Comparison of ENCODE assay signal across 8 mouse cellular contexts in the genomic region with DNA sequence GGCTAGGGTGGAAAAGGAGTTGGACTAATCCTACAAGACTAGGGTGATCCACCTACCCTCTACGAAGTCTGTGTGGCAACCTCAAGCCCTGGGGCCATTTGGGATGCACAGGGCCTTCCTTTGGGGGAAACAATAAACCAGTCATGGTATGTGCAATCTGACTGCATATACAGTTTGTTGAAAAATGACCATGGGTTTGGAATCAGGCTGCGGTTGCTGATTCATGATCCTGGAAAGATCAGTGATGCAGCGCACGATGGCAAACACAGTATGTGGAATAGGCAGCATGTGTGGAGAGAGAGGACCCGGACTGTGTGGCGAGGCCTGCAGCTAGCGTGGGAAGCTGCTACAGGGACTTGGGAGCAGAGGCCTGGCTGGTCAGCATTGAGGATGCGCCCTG. TPM values are rescaled to one million over a fixed set of nuclear protein-coding genes. Genes with fewer than 3 reads are reported as not detected.
DNase-seq lines count a peak whose midpoint lies in the region; ATAC-seq and TF ChIP-seq lines count a peak whose summit lies in the region.
"Had no signal": no experiment of that assay in that cellular context is flagged by ENCODE, and none has a peak within 500 bp of the region (broad histone marks: within the 10 kb centered on the region; RNA-seq: fewer than 3 reads in every experiment).

No protein-coding gene starts in this region.

- 0 out of 2 replicates have a peak overlapping the region, but pooled peaks have one; percentile 25 for H3K4me2 ChIP-seq in kidney, postnatal 0 days (ENCODE audit: low read length)
- no peak overlapping the region for H3K4me2 ChIP-seq in embryonic facial prominence, embryonic 15.5 days (replicated peaks)
- H3K4me2 ChIP-seq in liver, embryonic 13.5 days: peak overlapping the region; percentile 58

- peaks cover 4% of the 10 kb centered on the region; the same call in 1 of the 2 replicates for H3K36me3 ChIP-seq in kidney, postnatal 0 days (ENCODE audit: insufficient read depth, low read length)
- peaks cover 56% of the 10 kb centered on the region for H3K36me3 ChIP-seq in embryonic facial prominence, embryonic 15.5 days
- H3K36me3 ChIP-seq in liver, embryonic 13.5 days: 0 out of 2 replicates have a peak, but pooled peaks cover 13% of the 10 kb centered on the region

- no peak for DNase-seq in kidney, postnatal 0 days (ENCODE audit: low spot score)
- no peak for DNase-seq in kidney, adult 18-20 months
- no peak for DNase-seq in liver, embryonic 13.5 days
- DNase-seq in thymus, postnatal 36 days: no peak
- no peak for DNase-seq in gastrocnemius, adult 8-10 months (ENCODE audit: low spot score in 2 of 2)

- no peak overlapping the region for H3K9ac ChIP-seq in kidney, postnatal 0 days (ENCODE audit: low read depth, low read length)
- no peak overlapping the region for H3K9ac ChIP-seq in embryonic facial prominence, embryonic 15.5 days
- H3K9ac ChIP-seq in liver, embryonic 13.5 days: peak overlapping the region; percentile 68

- ATAC-seq in kidney, postnatal 0 days (replicated peaks; ENCODE audit: low FRiP score, low read depth): no peak
- ATAC-seq in embryonic facial prominence, embryonic 15.5 days (ENCODE audit: insufficient number of reproducible peaks, low FRiP score, low TSS enrichment, low read depth): no peak
- ATAC-seq in liver, embryonic 13.5 days (ENCODE audit: low read depth): 0 out of 2 replicates have a peak, but pooled peaks have one; percentile 2
- ATAC-seq: forebrain, embryonic 14.5 days had no signal

- H3K4me1 ChIP-seq in kidney, postnatal 0 days (replicated peaks; ENCODE audit: insufficient read depth, low read length): peaks cover 70% of the 10 kb centered on the region
- peaks cover 59% of the 10 kb centered on the region for H3K4me1 ChIP-seq in brown adipose tissue, adult 24 weeks (ENCODE audit: control insufficient read depth, insufficient read depth, insufficient read length, low read length)
- peaks cover 36% of the 10 kb centered on the region for H3K4me1 ChIP-seq in embryonic facial prominence, embryonic 15.5 days
- peaks cover 81% of the 10 kb centered on the region for H3K4me1 ChIP-seq in liver, embryonic 13.5 days (replicated peaks)

- H3K27me3 ChIP-seq in kidney, postnatal 0 days (ENCODE audit: insufficient read depth, low read length): no peaks in the 10 kb centered on the region
- no peaks in the 10 kb centered on the region for H3K27me3 ChIP-seq in embryonic facial prominence, embryonic 15.5 days
- no peaks in the 10 kb centered on the region for H3K27me3 ChIP-seq in liver, embryonic 13.5 days

- TF ChIP-seq CTCF in kidney, postnatal 0 days (IDR thresholded peaks at IDR 0.05; ENCODE audit: low read depth): no peak

- peak overlapping the region; percentile 96 for H3K27ac ChIP-seq in kidney, postnatal 0 days
- H3K27ac ChIP-seq in brown adipose tissue, adult 24 weeks (replicated peaks; ENCODE audit: low read depth, low read length): peak overlapping the region; percentile 72
- peak overlapping the region; percentile 77 for H3K27ac ChIP-seq in embryonic facial prominence, embryonic 15.5 days (replicated peaks)
- H3K27ac ChIP-seq in liver, embryonic 13.5 days: peak overlapping the region; percentile 93

- H3K4me3 ChIP-seq in kidney, postnatal 0 days (replicated peaks; ENCODE audit: low read depth, low read length): no peak overlapping the region
- no peak overlapping the region for H3K4me3 ChIP-seq in brown adipose tissue, adult 24 weeks (ENCODE audit: insufficient read depth, low read depth, low read length)
- H3K4me3 ChIP-seq in embryonic facial prominence, embryonic 15.5 days (replicated peaks): no peak overlapping the region
- 0 out of 2 replicates have a peak overlapping the region, but pooled peaks have one; percentile 6 for H3K4me3 ChIP-seq in liver, embryonic 13.5 days (replicated peaks)

- 76% methylated on average over 8 of the region's 8 CpGs for WGBS in kidney, postnatal 0 days
- WGBS in embryonic facial prominence, embryonic 15.5 days: 80% methylated on average over 8 of the region's 8 CpGs
- 53% methylated on average over 8 of the region's 8 CpGs for WGBS in liver, embryonic 13.5 days (ENCODE audit: insufficient replicate concordance)

- no peaks in the 10 kb centered on the region for H3K9me3 ChIP-seq in kidney, postnatal 0 days (replicated peaks; ENCODE audit: low read length)
- no peaks in the 10 kb centered on the region for H3K9me3 ChIP-seq in embryonic facial prominence, embryonic 15.5 days (replicated peaks)
- no peaks in the 10 kb centered on the region for H3K9me3 ChIP-seq in liver, embryonic 13.5 days (replicated peaks)

RNA-seq across cellular contexts. Expression of gene Trim8, which starts 45.9 kb away (rescaled TPM):
- 27.8 and 30.5 TPM in 2 replicates for polyA plus RNA-seq in kidney, postnatal 0 days (2015; fragmentation: Nextera tagmentation; extraction: Ambion mirVana)
- polyA plus RNA-seq in brown adipose tissue, adult 24 weeks (2012; ENCODE audit: insufficient read depth, insufficient read length, missing spikeins): 12.4 and 17.4 TPM in 2 replicates
- polyA plus RNA-seq in embryonic facial prominence, embryonic 15.5 days (2015; fragmentation: Nextera tagmentation; extraction: Ambion mirVana): 20.7 and 21.7 TPM in 2 replicates
- 9.1 and 9.2 TPM in 2 replicates for polyA plus RNA-seq in liver, embryonic 13.5 days (2015; fragmentation: Nextera tagmentation; extraction: Ambion mirVana)
- total RNA-seq in gastrocnemius, adult 8-10 months (2022): 10 to 100 TPM; 22.0 to 24.0 (median 22.7) TPM

RNA-seq across cellular contexts. Expression of gene Sufu, which starts 58.9 kb away (rescaled TPM):
- 30.6 and 33.0 TPM in 2 replicates for polyA plus RNA-seq in kidney, postnatal 0 days (2015; fragmentation: Nextera tagmentation; extraction: Ambion mirVana)
- 6.8 and 6.9 TPM in 2 replicates for polyA plus RNA-seq in brown adipose tissue, adult 24 weeks (2012; ENCODE audit: insufficient read depth, insufficient read length, missing spikeins)
- polyA plus RNA-seq in embryonic facial prominence, embryonic 15.5 days (2015; fragmentation: Nextera tagmentation; extraction: Ambion mirVana): 36.0 and 38.4 TPM in 2 replicates
- polyA plus RNA-seq in liver, embryonic 13.5 days (2015; fragmentation: Nextera tagmentation; extraction: Ambion mirVana): 6.3 and 8.2 TPM in 2 replicates
- 1 to 10 TPM; 4.5 to 5.7 (median 5.3) TPM for total RNA-seq in gastrocnemius, adult 8-10 months (2022)
